Mouse (Mus musculus): ENCODE data around the gene Cmss1.

Gene Cmss1

GRCm38 (mm10) chr16:57383266-57383971 lies 223.2 kb downstream of the Cmss1 start:
- DNase-seq, result no peak

- DNase-seq, result no peak
Measured at GRCm38 (mm10) chr16:57378631-57379330, 227.9 kb downstream of the Cmss1 start.

- no peak for DNase-seq
Measured at GRCm38 (mm10) chr16:57375248-57375837, 231.3 kb downstream of the Cmss1 start.

- no peak for DNase-seq
Measured at GRCm38 (mm10) chr16:57372156-57372555, 234.5 kb downstream of the Cmss1 start.

- DNase-seq, result peak; percentile 56
Measured at GRCm38 (mm10) chr16:57369846-57370496, 236.7 kb downstream of the Cmss1 start.

- DNase-seq, result no peak
Measured at GRCm38 (mm10) chr16:57366941-57367694, 239.5 kb downstream of the Cmss1 start.

GRCm38 (mm10) chr16:57366141-57366540 lies 240.5 kb downstream of the Cmss1 start:
- DNase-seq, result no peak

- no peak for DNase-seq
Measured at GRCm38 (mm10) chr16:57364498-57364897, 242.2 kb downstream of the Cmss1 start.

- DNase-seq, result peak; percentile 69
Measured at GRCm38 (mm10) chr16:57362679-57363401, 243.8 kb downstream of the Cmss1 start.

GRCm38 (mm10) chr16:57360785-57361184 lies 245.9 kb downstream of the Cmss1 start:
- DNase-seq, result no peak

- no peak for DNase-seq
Measured at GRCm38 (mm10) chr16:57359251-57359650, 247.4 kb downstream of the Cmss1 start.

GRCm38 (mm10) chr16:57357011-57357410 lies 249.7 kb downstream of the Cmss1 start:
- DNase-seq, result no peak

- DNase-seq, result no peak
Measured at GRCm38 (mm10) chr16:57356454-57356853, 250.2 kb downstream of the Cmss1 start.

- no peak for DNase-seq
Measured at GRCm38 (mm10) chr16:57353932-57354331, 252.7 kb downstream of the Cmss1 start.

GRCm38 (mm10) chr16:57353166-57353721 lies 253.4 kb downstream of the Cmss1 start:
- DNase-seq, result no peak

GRCm38 (mm10) chr16:57352751-57353150 lies 253.9 kb downstream of the Cmss1 start, which contains the start of gene Filip1l:
Filip1l (plus strand) TSS chr16:57353093.
- DNase-seq, result no peak

- no peak for DNase-seq
Measured at GRCm38 (mm10) chr16:57349689-57350088, 257.0 kb downstream of the Cmss1 start.

- DNase-seq, result no peak
Measured at GRCm38 (mm10) chr16:57349039-57349438, 257.6 kb downstream of the Cmss1 start.

- no peak for DNase-seq
Measured at GRCm38 (mm10) chr16:57346258-57346657, 260.4 kb downstream of the Cmss1 start.

- no peak for DNase-seq
Measured at GRCm38 (mm10) chr16:57340613-57340898, 266.1 kb downstream of the Cmss1 start.

GRCm38 (mm10) chr16:57339765-57340612 lies 266.7 kb downstream of the Cmss1 start:
- DNase-seq, result no peak

Measured in kidney, postnatal 10 days (tissue).